Mouse (Mus musculus) neural tube, embryonic 14.5 days (tissue): ENCODE measurements at regions not wholly inside any gene's neighbourhood (a gene's known extent, or its start where the extent isn't known, plus 50 kb on each side); places are given as distances from the start of the nearest gene placed in this dataset.

Experiments
- ATAC-seq: fragments of 200-750 bp; cut with Nextera tagmentation; 2 replicates; pipeline ENCODE4 v1.8.0; 2017; ENCODE audit warnings: low read depth, mild to moderate bottlenecking, moderate TSS enrichment, moderate library complexity
- H3K27ac ChIP-seq: fragments of 300-500 bp; sonication (generic); 2 replicates; pipeline ENCODE4 v1.5.1; 2014; ENCODE audit warnings: low read depth, mild to moderate bottlenecking, control low read depth, low read length, moderate library complexity, mixed read lengths
- H3K27me3 ChIP-seq: fragments of 300-500 bp; sonication (generic); 2 replicates; pipeline ENCODE4 v1.6.1; 2014; ENCODE audit warnings: low read length; ENCODE audit not compliant: control insufficient read depth, insufficient read depth
- H3K36me3 ChIP-seq: fragments of 300-500 bp; sonication (generic); 2 replicates; pipeline ENCODE4 v1.6.1; 2014; ENCODE audit warnings: low read length, mixed read lengths; ENCODE audit not compliant: control insufficient read depth, insufficient read depth
- H3K4me1 ChIP-seq: fragments of 300-500 bp; sonication (generic); 2 replicates; pipeline ENCODE4 v1.6.1; 2014; ENCODE audit warnings: low read length; ENCODE audit not compliant: control insufficient read depth, insufficient read depth
- H3K4me2 ChIP-seq: fragments of 300-500 bp; sonication (generic); 2 replicates; pipeline ENCODE4 v1.6.1; 2014; ENCODE audit warnings: mild to moderate bottlenecking, low read depth, low read length, control low read depth
- H3K4me3 ChIP-seq: fragments of 300-500 bp; sonication (generic); 2 replicates; pipeline ENCODE4 v1.5.1; 2014; ENCODE audit warnings: low read depth, low read length, control low read depth, mixed read lengths
- H3K9ac ChIP-seq: fragments of 300-500 bp; sonication (generic); replicated peaks from 2 replicates; pipeline ENCODE4 v1.6.1; 2014; ENCODE audit warnings: low read depth, mild to moderate bottlenecking, control low read depth, low read length, mixed read lengths
- H3K9me3 ChIP-seq: fragments of 300-500 bp; sonication (generic); 2 replicates; pipeline ENCODE4 v1.6.1; 2016; ENCODE audit warnings: low read length; ENCODE audit not compliant: control insufficient read depth
- WGBS: fragments of 180-500 bp; shearing (Covaris S2); extraction: QIAGEN DNeasy Blood & Tissue Kit; methylation state at CpG from one replicate; pipeline ENCODE4 v1.1.7; 2014; 5-methylcytosine and 5-hydroxymethylcytosine counted together

DNA sequence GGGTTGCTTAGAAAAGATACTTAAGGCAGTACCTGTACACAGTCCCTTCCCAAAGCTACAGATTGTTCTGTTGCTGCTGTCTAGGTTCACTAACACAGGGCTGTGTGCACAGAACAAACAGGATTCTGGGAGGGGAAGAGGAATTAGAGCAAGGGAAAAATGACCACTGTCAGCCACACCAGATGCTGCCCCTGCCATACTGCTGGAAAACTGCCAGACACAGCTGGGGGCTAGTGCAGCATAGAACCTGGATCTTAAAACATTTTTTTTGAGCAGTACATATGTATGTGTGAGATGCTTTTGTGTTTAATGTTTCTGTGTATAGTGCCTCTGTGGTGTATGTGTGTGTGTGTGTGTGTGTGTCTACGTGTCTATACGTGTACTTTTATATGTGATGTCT is 291.7 kb upstream of the Myt1l start:
- 93% methylated on average over 2 of the region's 2 CpGs for WGBS
- ATAC-seq, result no peak
- no peak overlapping the region for H3K9ac ChIP-seq
- H3K4me2 ChIP-seq, result no peak overlapping the region
- H3K27ac ChIP-seq, result no peak overlapping the region
- peaks cover 23% of the 10 kb centered on the region for H3K4me1 ChIP-seq
- no peaks in the 10 kb centered on the region for H3K27me3 ChIP-seq
- H3K4me3 ChIP-seq, result no peak overlapping the region
- no peaks in the 10 kb centered on the region for H3K36me3 ChIP-seq
- no peaks in the 10 kb centered on the region for H3K9me3 ChIP-seq

DNA sequence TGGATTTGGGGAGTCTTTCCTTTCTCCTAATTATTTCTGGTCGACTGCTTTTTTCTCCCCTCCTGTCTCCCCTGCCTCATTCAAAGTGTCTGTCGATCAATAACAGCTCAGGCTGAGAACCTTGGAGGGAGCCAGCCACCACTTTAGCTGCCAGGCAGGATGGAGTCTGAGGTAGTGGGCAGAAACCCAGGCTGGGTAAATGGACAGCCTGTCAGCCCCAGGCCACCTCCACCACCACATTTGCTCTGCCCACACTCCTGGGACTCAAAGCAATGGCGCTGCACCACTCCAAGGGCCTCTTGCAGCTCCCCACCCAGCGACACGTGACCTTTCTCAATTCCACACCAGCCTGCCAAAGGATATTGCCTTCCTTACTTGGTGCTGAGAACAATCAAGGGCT is 290.7 kb upstream of the Myt1l start:
- Histone ChIP-seq H3K27me3 (no peaks in the 10 kb centered on the region), H3K4me2 (no peak overlapping the region), H3K9me3 (no peaks in the 10 kb centered on the region), H3K4me3 (no peak overlapping the region), H3K4me1 (peaks cover 20% of the 10 kb centered on the region), H3K36me3 (no peaks in the 10 kb centered on the region), H3K9ac (no peak overlapping the region), H3K27ac (no peak overlapping the region; the same call in none of the 2 replicates)
- 43% methylated on average over 5 of the region's 5 CpGs for WGBS
- ATAC-seq, result no peak

DNA sequence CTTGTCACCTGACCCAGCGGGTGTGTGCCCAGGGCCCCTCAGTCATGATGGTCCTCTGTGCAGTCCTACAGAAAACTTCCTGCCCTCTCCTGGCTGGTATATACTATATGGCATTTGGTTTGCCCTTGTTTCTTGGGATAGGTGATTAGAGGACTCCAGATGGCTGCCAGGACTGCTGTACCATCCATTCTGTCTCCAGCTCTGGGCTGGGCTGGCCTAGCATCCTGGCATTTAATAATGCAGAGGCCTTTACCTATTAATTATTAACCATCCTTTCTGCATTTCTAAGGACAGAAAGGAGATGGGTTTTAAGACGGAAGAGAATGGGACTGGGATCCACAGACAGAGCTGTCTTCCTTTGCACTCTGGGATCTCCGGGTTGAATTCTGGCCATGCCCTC is 288.7 kb upstream of the Myt1l start:
- 59% methylated on average over 3 of the region's 3 CpGs for WGBS
- ATAC-seq, result peak; percentile 28; the same call in 1 of the 2 replicates
- Histone ChIP-seq H3K36me3 (no peaks in the 10 kb centered on the region), H3K27me3 (no peaks in the 10 kb centered on the region), H3K4me2 (no peak overlapping the region), H3K9ac (no peak overlapping the region), H3K4me1 (peaks cover 20% of the 10 kb centered on the region), H3K9me3 (no peaks in the 10 kb centered on the region), H3K27ac (peak overlapping the region; percentile 18), H3K4me3 (no peak overlapping the region)

DNA sequence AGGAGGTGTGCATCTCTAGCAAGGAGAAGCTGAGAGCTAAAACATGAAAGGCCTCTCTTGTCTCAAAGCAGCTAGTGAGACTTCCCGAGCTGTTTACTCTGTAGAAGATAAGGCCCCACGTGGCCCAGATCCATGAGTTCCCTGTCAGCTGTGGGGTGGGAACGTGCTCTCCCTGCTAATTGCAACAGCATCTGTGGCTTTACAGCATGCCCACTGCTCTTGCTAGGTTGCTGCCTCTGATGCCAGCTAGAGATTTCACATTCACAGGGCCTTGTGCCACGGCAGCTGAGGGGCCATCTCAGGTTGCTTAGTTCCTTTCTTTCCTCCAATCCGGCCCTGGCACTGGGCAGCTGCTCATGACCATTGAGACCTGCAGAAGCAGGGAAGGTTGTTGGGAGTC is 288.2 kb upstream of the Myt1l start:
- Histone ChIP-seq H3K36me3 (no peaks in the 10 kb centered on the region), H3K27ac (peak overlapping the region; percentile 18), H3K4me2 (no peak overlapping the region), H3K27me3 (no peaks in the 10 kb centered on the region), H3K4me1 (peaks cover 20% of the 10 kb centered on the region), H3K4me3 (no peak overlapping the region), H3K9me3 (no peaks in the 10 kb centered on the region), H3K9ac (no peak overlapping the region)
- ATAC-seq, result peak; percentile 64; the same call in 1 of the 2 replicates
- 36% methylated on average over 5 of the region's 5 CpGs for WGBS

DNA sequence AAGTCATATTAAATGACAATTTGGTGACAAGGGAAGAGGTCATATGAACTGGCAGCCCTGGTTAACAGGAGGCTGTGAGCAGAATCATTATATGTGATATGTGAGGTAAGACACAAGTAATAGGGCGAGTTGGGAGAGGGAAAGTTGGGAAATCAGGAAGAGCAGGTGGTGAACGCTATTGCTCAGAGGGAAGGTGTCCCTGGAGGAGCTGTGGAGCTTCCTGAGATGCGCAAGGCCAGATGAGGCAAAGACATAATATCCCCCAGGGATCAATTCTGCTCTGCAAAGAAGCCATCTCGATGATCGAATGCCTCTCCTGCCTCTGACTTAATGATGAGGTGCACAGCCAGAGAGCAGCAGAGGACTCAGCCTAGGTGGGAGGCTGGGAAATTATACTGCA is 285.1 kb upstream of the Myt1l start:
- Histone ChIP-seq H3K9ac (no peak overlapping the region), H3K4me2 (no peak overlapping the region), H3K27ac (peak overlapping the region; percentile 48; the same call in 1 of the 2 replicates), H3K36me3 (no peaks in the 10 kb centered on the region), H3K27me3 (no peaks in the 10 kb centered on the region), H3K4me1 (peaks cover 37% of the 10 kb centered on the region), H3K4me3 (no peak overlapping the region), H3K9me3 (no peaks in the 10 kb centered on the region)
- no peak for ATAC-seq
- 31% methylated on average over 5 of the region's 5 CpGs for WGBS

DNA sequence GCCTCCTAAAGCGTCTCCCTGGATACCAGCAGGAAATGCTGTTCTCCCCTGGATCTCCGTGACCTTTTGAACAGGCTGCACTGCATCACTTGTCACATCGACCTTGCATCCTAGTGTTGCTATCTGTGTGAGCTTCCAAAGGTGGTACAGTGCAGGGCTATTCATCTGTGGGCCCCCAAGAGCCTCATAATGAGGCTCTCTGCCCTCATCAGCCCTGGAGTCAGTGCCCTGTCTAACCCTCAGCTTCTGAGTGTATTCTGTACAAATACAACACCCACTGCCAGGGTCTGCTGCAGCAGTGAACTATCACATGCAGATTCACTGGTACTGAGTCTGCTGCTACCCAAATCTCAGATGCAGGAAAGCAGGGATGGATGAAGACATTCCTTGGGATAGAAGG is 282.1 kb upstream of the Myt1l start:
- peak overlapping the region; percentile 40 for H3K27ac ChIP-seq
- H3K36me3 ChIP-seq, result no peaks in the 10 kb centered on the region
- ATAC-seq, result no peak
- H3K4me1 ChIP-seq, result peaks cover 33% of the 10 kb centered on the region
- no peaks in the 10 kb centered on the region for H3K9me3 ChIP-seq
- H3K4me2 ChIP-seq, result no peak overlapping the region
- no peaks in the 10 kb centered on the region for H3K27me3 ChIP-seq
- H3K9ac ChIP-seq, result no peak overlapping the region
- no peak overlapping the region for H3K4me3 ChIP-seq
- WGBS, result 19% methylated on average over 3 of the region's 3 CpGs

DNA sequence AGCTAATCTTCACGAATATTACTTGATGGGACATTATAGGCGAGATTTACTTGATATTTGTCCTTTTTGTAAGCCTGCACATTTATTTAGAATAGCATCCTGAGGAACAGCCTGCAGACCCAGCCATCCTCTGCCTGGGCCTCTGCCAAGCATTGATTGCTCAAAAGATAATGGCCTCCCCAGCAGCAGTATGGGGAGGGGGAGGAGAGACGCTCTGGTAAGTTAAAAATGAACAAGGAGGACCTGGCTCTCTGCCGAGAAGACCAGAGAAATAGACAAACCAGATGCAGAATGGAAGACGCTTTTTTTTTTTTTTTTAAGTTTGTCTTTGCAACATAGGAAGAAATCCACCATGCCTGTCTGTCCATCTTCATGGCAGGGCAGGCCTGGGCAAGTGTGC is 280.8 kb upstream of the Myt1l start:
- Histone ChIP-seq H3K4me1 (peaks cover 33% of the 10 kb centered on the region), H3K36me3 (no peaks in the 10 kb centered on the region), H3K27ac (peak overlapping the region; percentile 6), H3K9me3 (no peaks in the 10 kb centered on the region), H3K4me2 (no peak overlapping the region), H3K4me3 (no peak overlapping the region), H3K27me3 (no peaks in the 10 kb centered on the region), H3K9ac (no peak overlapping the region)
- 41% methylated on average over 5 of the region's 5 CpGs for WGBS
- no peak for ATAC-seq

DNA sequence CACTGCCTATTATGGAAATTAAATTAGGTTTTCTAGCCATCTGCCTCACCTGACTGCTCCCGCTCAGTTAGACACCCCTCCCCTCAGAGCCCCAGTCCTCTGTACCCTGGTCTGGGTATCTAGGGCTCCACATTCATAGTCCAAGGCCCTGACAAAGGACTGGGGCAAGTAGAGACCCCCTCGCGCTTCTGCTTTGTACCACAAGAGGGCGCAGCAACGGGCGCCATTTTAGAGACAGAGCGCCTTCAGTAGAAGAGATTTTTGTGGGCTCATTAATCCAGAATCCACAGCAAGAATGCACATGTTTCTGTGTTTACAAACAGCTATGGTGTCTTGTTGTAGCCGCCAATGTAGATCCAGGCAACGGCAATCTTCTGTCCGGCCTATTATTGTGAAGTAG is 279.7 kb upstream of the Myt1l start:
- no peak overlapping the region for H3K4me2 ChIP-seq
- 91% methylated on average over 10 of the region's 10 CpGs for WGBS
- H3K9ac ChIP-seq, result no peak overlapping the region
- H3K4me3 ChIP-seq, result no peak overlapping the region
- no peak for ATAC-seq
- no peaks in the 10 kb centered on the region for H3K9me3 ChIP-seq
- H3K27me3 ChIP-seq, result no peaks in the 10 kb centered on the region
- H3K27ac ChIP-seq, result no peak overlapping the region
- no peaks in the 10 kb centered on the region for H3K36me3 ChIP-seq
- H3K4me1 ChIP-seq, result peaks cover 23% of the 10 kb centered on the region

DNA sequence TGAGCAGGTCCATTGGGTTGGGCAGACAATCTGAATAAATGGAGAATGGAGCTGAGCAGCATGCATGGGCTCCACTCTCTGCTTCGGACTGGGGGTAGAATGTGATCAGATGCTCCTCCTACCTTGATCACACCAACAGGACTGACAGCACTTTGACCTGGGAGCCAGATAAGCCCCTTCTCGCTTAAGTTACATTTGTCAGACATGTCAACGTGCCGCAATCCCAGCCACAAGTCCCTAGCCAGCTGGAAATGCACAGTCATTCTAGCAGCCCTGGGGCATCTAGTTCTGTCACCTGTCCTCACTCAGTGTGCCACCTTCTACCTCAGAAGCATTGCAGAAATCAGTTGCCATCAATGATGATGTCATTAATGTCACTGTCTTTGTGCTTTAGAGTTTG is 272.1 kb upstream of the Myt1l start:
- 92% methylated on average over 4 of the region's 4 CpGs for WGBS
- H3K27ac ChIP-seq, result no peak overlapping the region
- ATAC-seq, result no peak
- no peak overlapping the region for H3K9ac ChIP-seq
- no peaks in the 10 kb centered on the region for H3K9me3 ChIP-seq
- no peak overlapping the region for H3K4me3 ChIP-seq
- H3K27me3 ChIP-seq, result no peaks in the 10 kb centered on the region
- H3K36me3 ChIP-seq, result no peaks in the 10 kb centered on the region
- H3K4me2 ChIP-seq, result no peak overlapping the region
- H3K4me1 ChIP-seq, result peaks cover 24% of the 10 kb centered on the region
